Mouse (Mus musculus) liver, embryonic 13.5 days (tissue): ENCODE data around the gene Fosb. TPM values are rescaled to one million over a fixed set of nuclear protein-coding genes. Genes with fewer than 3 reads are reported as not detected.

Experiments
- ATAC-seq: fragments of 200-750 bp; cut with Nextera tagmentation; 2 replicates; pipeline ENCODE4 v1.8.0; 2017; ENCODE audit warnings: low read depth, mild to moderate bottlenecking, moderate number of reproducible peaks, moderate library complexity
- DNase-seq: peaks from one replicate; pipeline ENCODE4 v3.0.0; 2022
- H3K27ac ChIP-seq: fragments of 300-500 bp; sonication (generic); 2 replicates; pipeline ENCODE4 v1.5.1; 2015; ENCODE audit warnings: moderate library complexity, mild to moderate bottlenecking, inconsistent platforms
- H3K27me3 ChIP-seq: fragments of 300-500 bp; sonication (generic); 2 replicates; pipeline ENCODE4 v1.6.1; 2015; ENCODE audit warnings: mild to moderate bottlenecking, inconsistent platforms
- H3K36me3 ChIP-seq: fragments of 300-500 bp; sonication (generic); 2 replicates; pipeline ENCODE4 v1.6.1; 2015; ENCODE audit warnings: mild to moderate bottlenecking, inconsistent platforms
- H3K4me1 ChIP-seq: fragments of 300-500 bp; sonication (generic); replicated peaks from 2 replicates; pipeline ENCODE4 v1.6.1; 2015; ENCODE audit warnings: inconsistent platforms
- H3K4me2 ChIP-seq: fragments of 300-500 bp; sonication (generic); 2 replicates; pipeline ENCODE4 v1.6.1; 2015; ENCODE audit warnings: inconsistent platforms, mild to moderate bottlenecking, moderate library complexity
- H3K4me3 ChIP-seq: fragments of 300-500 bp; sonication (generic); replicated peaks from 2 replicates; pipeline ENCODE4 v1.5.1; 2015; ENCODE audit warnings: mild to moderate bottlenecking, inconsistent platforms
- H3K9ac ChIP-seq: fragments of 300-500 bp; sonication (generic); 2 replicates; pipeline ENCODE4 v1.6.1; 2015; ENCODE audit warnings: mild to moderate bottlenecking, inconsistent platforms
- H3K9me3 ChIP-seq: fragments of 300-500 bp; sonication (generic); replicated peaks from 2 replicates; pipeline ENCODE4 v1.6.1; 2016; ENCODE audit warnings: inconsistent platforms
- WGBS: fragments of 180-500 bp; shearing (Covaris S2); methylation state at CpG from one replicate; pipeline ENCODE4 v1.1.7; 2015; ENCODE audit not compliant: insufficient replicate concordance; 5-methylcytosine and 5-hydroxymethylcytosine counted together
- polyA plus RNA-seq: library from polyadenylated mRNA; unstranded; fragments of >200 nt; fragmentation: Nextera tagmentation; extraction: Ambion mirVana; gene quantifications from 2 replicates; pipeline ENCODE4 v1.2.1, GENCODE M21; 2015

The Fosb gene
- polyA plus RNA-seq, 1 experiment from 2014 or later: not detected

DNA sequence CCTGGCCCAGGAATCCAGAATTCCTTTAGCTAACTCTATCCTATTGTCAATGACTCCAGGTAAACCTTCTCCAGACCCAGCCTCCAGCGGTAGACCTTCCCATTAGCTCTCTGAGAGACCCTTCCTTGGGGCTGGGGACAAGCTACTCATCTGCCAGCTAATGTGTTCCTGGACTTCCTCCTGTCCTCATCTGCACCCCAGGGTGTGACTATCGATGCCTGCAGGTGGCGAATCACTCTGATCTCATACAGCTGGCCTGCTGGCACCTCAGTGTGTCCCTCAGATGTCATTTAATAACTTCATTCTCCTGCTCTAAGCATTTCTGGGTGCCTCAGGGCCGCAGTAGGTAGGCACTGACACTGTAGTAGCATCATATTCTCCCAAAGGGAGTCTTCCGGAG lies 17.9 kb upstream of the Fosb start:
- H3K27me3 ChIP-seq: peaks cover 38% of the 10 kb centered on the region
- DNase-seq (no peak), ATAC-seq (no peak)
- 0 out of 2 replicates have a peak, but pooled peaks cover 3% of the 10 kb centered on the region for H3K9me3 ChIP-seq
- no peak overlapping the region for H3K27ac ChIP-seq
- H3K4me1 ChIP-seq: peaks cover 42% of the 10 kb centered on the region
- peak overlapping the region; percentile 74 for H3K4me2 ChIP-seq
- WGBS: 67% methylated on average over 5 of the region's 5 CpGs
- no peaks in the 10 kb centered on the region for H3K36me3 ChIP-seq
- H3K9ac ChIP-seq: no peak overlapping the region
- H3K4me3 ChIP-seq: no peak overlapping the region

DNA sequence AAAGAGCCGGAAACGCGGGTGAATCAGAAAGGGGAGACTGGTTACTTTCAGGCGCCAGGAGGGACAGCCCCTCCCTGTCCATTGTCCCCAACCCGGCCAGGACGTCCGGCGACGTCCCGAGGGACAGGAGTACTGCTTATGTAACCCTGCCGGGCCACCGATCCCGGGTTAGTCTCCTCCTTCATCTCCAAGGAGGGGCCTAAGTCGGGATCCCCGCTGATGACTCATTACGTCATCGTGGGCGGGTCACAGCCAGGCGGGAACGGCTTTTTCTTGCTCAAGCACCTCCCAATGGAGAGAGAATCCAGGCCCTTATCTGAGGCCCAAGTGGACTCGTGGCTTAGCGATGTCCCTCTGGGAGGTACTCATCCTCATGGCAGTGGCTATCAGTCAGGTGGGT lies 17.3 kb upstream of the Fosb start:
- peak; percentile 71 for ATAC-seq
- Histone ChIP-seq H3K27ac (peak overlapping the region; percentile 50; the same call in 1 of the 2 replicates), H3K27me3 (peaks cover 38% of the 10 kb centered on the region), H3K9ac (peak overlapping the region; percentile 38), H3K4me2 (peak overlapping the region; percentile 74), H3K4me3 (peak overlapping the region; percentile 45), H3K9me3 (0 out of 2 replicates have a peak, but pooled peaks cover 3% of the 10 kb centered on the region), H3K36me3 (no peaks in the 10 kb centered on the region), H3K4me1 (peaks cover 36% of the 10 kb centered on the region)
- WGBS: 1% methylated on average over 22 of the region's 22 CpGs
- peak; percentile 76 for DNase-seq

DNA sequence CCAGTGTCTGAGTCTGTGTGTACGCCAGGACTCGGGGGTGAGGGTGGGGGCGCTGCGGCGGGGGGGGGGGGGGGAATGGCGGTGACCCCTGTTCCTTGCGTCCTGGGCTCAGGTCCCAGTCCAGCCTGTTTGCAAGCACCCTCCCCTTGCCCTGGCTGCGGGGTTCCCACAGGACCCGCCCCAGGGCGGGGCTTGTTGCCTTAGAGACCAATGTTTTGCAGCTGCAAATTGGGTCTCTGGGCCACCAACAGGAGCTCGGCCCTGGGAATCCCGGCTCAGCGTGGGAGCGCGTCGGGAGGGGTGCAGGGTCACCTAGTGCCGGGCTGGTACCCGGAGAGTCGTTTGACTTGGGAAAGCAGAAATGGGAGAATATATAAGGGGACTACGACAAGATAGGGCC lies 16.5 kb upstream of the Fosb start:
- peaks cover 39% of the 10 kb centered on the region for H3K27me3 ChIP-seq
- WGBS: under 1% methylated on average over 18 of the region's 20 CpGs
- H3K36me3 ChIP-seq: no peaks in the 10 kb centered on the region
- peak overlapping the region; percentile 74 for H3K4me2 ChIP-seq
- no peak overlapping the region for H3K27ac ChIP-seq
- peak; percentile 62 for ATAC-seq
- 0 out of 2 replicates have a peak, but pooled peaks cover 3% of the 10 kb centered on the region for H3K9me3 ChIP-seq
- peak overlapping the region; percentile 45 for H3K4me3 ChIP-seq
- peak; percentile 78 for DNase-seq
- peaks cover 36% of the 10 kb centered on the region for H3K4me1 ChIP-seq
- peak overlapping the region; percentile 38 for H3K9ac ChIP-seq

DNA sequence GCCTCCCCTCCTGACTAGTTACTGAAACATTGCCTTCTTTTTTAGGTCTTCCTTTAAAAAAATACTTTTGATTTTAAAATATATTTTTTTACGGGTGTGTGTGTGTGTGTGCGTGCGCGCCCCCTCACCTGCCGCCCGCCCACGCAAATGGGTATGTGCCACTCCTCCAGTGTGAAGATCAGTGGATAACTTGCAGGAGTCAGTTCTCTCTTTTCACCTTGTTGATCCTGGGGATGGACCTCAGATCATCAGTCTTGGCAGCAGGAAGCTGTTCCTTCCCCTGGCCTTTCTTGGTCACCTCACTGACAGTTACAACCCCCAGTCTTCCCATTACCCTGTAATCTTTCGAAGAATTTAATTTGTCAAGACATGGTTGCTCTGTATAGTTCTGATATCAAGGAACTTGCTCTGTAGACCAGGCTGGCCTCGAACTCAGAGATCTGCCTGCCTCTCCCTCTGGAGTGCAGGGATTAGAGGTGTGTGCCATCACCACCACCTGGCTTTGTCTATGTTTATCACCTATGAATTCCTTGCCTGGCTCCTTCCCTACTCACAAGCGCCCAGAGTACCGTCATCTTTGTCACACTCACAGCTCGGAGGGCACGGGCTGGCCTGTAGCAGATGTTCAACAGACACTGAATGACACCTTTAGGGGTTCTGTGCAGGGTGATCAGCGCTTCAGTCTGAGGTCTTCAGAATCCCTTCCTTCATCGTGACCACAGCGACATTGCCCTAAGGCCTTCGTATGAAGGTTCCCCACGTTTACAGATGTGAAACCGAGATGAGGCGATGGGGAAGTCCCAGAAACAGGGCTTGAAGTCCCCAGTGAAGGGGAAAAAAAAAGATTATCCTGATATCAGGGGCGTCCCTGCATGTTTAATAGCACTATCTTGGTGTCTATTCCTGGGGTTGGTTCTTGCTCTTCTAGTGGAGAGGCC lies 15.7 kb upstream of the Fosb start:
- H3K9me3 ChIP-seq: 0 out of 2 replicates have a peak, but pooled peaks cover 3% of the 10 kb centered on the region
- DNase-seq (no peak), ATAC-seq (peak; percentile 45; the same call in 1 of the 2 replicates)
- H3K36me3 ChIP-seq: no peaks in the 10 kb centered on the region
- 50% methylated on average over 21 of the region's 21 CpGs for WGBS
- H3K27me3 ChIP-seq: peaks cover 41% of the 10 kb centered on the region
- peak overlapping the region; percentile 74 for H3K4me2 ChIP-seq
- H3K4me1 ChIP-seq: peaks cover 36% of the 10 kb centered on the region
- H3K4me3 ChIP-seq: peak overlapping the region; percentile 45; the same call in 1 of the 2 replicates
- H3K27ac ChIP-seq: no peak overlapping the region
- peak overlapping the region; percentile 38 for H3K9ac ChIP-seq

DNA sequence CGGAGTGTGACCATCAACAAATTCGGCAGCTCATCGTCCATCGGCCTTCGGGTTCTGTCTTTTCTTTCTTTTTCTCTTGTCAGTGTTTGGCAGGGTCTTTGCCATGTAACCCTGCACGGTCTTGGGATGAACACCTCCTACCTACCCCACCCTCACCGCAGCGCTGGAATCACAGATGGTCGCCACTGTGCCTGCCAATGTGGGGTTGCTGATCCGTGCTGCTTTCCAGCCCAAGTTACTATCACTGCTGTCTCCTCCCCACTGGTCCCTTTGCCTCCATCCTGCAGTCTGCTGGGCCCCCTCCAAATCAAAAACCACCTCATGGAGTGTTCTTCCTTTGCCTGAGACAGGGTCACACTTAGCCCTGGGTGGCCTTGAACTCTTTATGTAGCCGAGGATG lies 14.4 kb upstream of the Fosb start:
- no peak overlapping the region for H3K4me3 ChIP-seq
- H3K4me2 ChIP-seq: no peak overlapping the region
- H3K27me3 ChIP-seq: peaks cover 50% of the 10 kb centered on the region
- ATAC-seq: no peak
- no peak overlapping the region for H3K9ac ChIP-seq
- H3K27ac ChIP-seq: no peak overlapping the region
- no peaks in the 10 kb centered on the region for H3K36me3 ChIP-seq
- 72% methylated on average over 11 of the region's 11 CpGs for WGBS
- DNase-seq: no peak
- H3K4me1 ChIP-seq: peaks cover 44% of the 10 kb centered on the region
- H3K9me3 ChIP-seq: 0 out of 2 replicates have a peak, but pooled peaks cover 3% of the 10 kb centered on the region

DNA sequence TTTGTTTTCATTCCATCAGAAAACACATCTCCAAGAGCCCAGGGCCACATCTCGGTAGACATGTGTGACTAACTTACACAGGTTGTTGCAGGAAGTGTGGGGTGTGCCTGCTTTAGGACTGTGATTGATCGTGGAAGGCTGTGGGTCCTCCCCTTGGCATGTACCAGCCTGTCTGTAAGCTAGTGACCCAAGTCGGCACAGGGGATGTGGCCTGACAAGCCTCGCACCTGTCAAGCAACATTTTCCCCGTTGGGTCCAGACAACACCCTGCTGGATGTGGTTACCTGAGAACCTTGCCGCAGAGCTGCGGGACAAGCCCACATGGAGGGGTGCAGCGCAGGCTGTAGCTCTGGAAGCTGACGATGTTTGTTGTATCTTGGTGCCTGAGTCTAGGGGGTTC lies 12.6 kb upstream of the Fosb start:
- no peak for DNase-seq
- no peak for ATAC-seq
- 39% methylated on average over 9 of the region's 9 CpGs for WGBS
- H3K36me3 ChIP-seq: no peaks in the 10 kb centered on the region
- H3K4me3 ChIP-seq: no peak overlapping the region
- H3K27ac ChIP-seq: no peak overlapping the region
- peaks cover 37% of the 10 kb centered on the region for H3K4me1 ChIP-seq
- no peaks in the 10 kb centered on the region for H3K9me3 ChIP-seq
- H3K4me2 ChIP-seq: no peak overlapping the region
- H3K9ac ChIP-seq: no peak overlapping the region
- H3K27me3 ChIP-seq: peaks cover 68% of the 10 kb centered on the region

DNA sequence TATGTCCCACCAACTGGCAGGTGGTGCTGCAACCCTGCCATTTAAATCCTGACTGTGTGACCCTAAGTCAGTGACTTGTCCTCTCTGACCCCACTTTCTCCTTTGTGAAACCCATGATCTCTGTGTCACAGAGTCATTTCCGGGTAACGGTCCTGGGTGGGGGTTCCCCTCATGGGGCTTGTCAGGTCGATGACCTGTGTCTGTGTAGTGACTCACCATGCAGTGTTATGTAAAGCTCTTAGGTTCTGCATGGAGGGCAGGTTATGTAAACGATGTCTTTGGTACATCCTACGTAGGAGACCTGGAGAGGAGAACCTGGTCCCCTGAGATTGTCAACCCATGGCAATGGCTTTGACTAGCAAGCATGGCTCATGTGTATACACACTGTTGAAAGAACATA lies 11.6 kb upstream of the Fosb start:
- Histone ChIP-seq H3K9me3 (no peaks in the 10 kb centered on the region), H3K27ac (no peak overlapping the region), H3K4me3 (no peak overlapping the region), H3K36me3 (no peaks in the 10 kb centered on the region), H3K4me1 (peaks cover 26% of the 10 kb centered on the region), H3K27me3 (peaks cover 78% of the 10 kb centered on the region), H3K4me2 (no peak overlapping the region), H3K9ac (no peak overlapping the region)
- DNase-seq (no peak), ATAC-seq (no peak)
- WGBS: 44% methylated on average over 5 of the region's 5 CpGs

DNA sequence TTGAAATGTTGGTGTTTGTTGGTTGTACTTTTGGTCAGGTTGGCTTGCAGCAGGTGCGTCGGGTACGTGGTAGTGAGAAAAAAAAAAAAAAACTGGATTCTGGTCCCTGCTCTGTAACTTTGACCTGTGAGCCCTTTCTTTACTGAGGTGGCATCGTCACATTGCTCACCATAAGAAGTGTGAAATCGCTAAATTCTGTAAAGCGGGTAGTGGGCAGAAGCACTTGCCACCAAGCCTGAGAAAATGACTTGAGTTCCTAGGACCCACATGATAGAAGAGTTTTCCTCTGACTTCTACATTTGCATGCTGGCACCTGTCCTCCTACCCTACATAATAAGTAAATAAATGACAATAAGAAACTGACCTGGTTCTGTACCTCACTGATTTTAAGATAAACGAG lies 10.8 kb upstream of the Fosb start:
- WGBS: 27% methylated on average over 7 of the region's 7 CpGs
- DNase-seq (no peak), ATAC-seq (no peak)
- Histone ChIP-seq H3K27me3 (peaks cover 86% of the 10 kb centered on the region), H3K4me2 (peak overlapping the region; percentile 69), H3K4me3 (peak overlapping the region; percentile 46; the same call in 1 of the 2 replicates), H3K36me3 (no peaks in the 10 kb centered on the region), H3K4me1 (peaks cover 18% of the 10 kb centered on the region), H3K27ac (no peak overlapping the region), H3K9ac (no peak overlapping the region), H3K9me3 (no peaks in the 10 kb centered on the region)

DNA sequence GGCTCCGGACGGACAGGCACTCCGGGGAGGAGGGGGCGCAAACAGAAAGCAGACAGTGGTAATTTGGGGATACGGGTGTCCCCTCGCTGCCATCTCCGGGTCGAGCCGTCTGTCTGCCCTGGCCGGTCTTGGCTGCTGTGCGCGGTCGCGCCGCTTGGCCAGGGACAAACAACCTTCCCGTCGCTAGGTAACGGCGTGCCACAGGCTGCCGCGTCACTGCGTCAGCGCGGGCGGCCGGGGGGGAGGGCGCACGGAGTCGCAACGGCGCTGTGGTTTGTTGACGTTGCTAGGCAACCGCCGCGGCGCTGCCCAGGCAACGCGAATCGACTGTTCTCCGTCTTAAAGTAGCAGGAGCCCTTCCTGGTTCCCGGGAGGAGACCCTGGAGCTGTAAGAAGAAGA lies 10.1 kb upstream of the Fosb start:
- H3K27ac ChIP-seq: no peak overlapping the region
- peak; percentile 74 for DNase-seq
- under 1% methylated on average over 41 of the region's 41 CpGs for WGBS
- H3K4me1 ChIP-seq: peaks cover 14% of the 10 kb centered on the region
- no peak overlapping the region for H3K9ac ChIP-seq
- peak overlapping the region; percentile 69 for H3K4me2 ChIP-seq
- peaks cover 94% of the 10 kb centered on the region for H3K27me3 ChIP-seq
- H3K36me3 ChIP-seq: no peaks in the 10 kb centered on the region
- no peaks in the 10 kb centered on the region for H3K9me3 ChIP-seq
- peak overlapping the region; percentile 46 for H3K4me3 ChIP-seq
- ATAC-seq: peak; percentile 80

DNA sequence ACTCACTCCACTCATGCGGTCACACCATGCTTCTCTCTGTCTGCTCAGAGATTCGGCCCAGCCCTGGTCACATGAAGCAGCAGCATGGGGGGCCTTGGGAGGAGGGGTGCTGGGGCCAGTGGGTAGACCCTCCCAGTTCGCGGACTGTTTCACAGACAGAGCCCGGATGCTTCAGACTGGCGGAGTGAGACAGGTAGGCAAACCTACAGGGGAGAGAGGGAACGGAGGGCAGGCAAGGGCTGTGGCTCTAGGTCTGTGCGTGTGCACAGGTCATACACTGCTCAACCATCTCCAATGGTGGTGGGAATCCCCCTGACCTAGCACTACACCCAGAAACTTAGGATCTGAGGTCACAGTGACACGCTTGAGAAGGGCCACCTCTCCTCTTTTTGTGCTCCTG lies 9.6 kb upstream of the Fosb start:
- DNase-seq (no peak), ATAC-seq (peak; percentile 49; the same call in 1 of the 2 replicates)
- peaks cover 98% of the 10 kb centered on the region for H3K27me3 ChIP-seq
- no peaks in the 10 kb centered on the region for H3K9me3 ChIP-seq
- peaks cover 14% of the 10 kb centered on the region for H3K4me1 ChIP-seq
- no peak overlapping the region for H3K9ac ChIP-seq
- no peak overlapping the region for H3K27ac ChIP-seq
- 16% methylated on average over 9 of the region's 9 CpGs for WGBS
- no peaks in the 10 kb centered on the region for H3K36me3 ChIP-seq
- H3K4me2 ChIP-seq: peak overlapping the region; percentile 69
- peak overlapping the region; percentile 46 for H3K4me3 ChIP-seq

DNA sequence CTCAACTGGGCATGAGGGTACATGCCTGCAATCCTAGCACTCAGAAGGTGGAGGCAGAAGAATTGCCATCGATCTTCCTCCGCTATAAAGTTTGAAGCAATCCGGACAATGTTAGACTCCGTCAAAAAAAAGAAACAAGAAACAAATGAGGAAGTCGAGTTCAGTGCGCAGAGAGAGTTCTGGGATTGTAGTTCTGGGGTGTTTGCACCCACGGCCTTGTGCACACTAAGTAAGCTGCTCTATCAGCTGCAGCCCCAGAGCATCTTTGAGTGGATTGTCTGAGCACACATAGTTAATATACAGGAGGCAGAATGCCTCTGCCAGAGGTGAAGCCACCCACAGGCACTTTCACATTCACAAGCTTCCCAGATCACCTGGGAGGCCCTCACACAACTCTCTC lies 8.8 kb upstream of the Fosb start:
- 32% methylated on average over 7 of the region's 7 CpGs for WGBS
- H3K27me3 ChIP-seq: peaks cover 97% of the 10 kb centered on the region
- no peaks in the 10 kb centered on the region for H3K9me3 ChIP-seq
- H3K4me1 ChIP-seq: peaks cover 14% of the 10 kb centered on the region
- no peak overlapping the region for H3K27ac ChIP-seq
- ATAC-seq (no peak), DNase-seq (no peak)
- H3K9ac ChIP-seq: no peak overlapping the region
- no peaks in the 10 kb centered on the region for H3K36me3 ChIP-seq
- no peak overlapping the region for H3K4me3 ChIP-seq
- no peak overlapping the region for H3K4me2 ChIP-seq
